In genomic region chr6:3182424-3182841, GRCm38 (mm10) we compare ENCODE assay signal across 7 mouse cellular contexts.
DNase-seq lines count a peak whose midpoint lies in the region; ATAC-seq lines count a peak whose summit lies in the region.
"Not testable (repeated sequence)": the region's sequence is repeated elsewhere in the genome, so short reads cannot be mapped to it uniquely, and the experiment has no call there.

No protein-coding gene starts in this region.

- ATAC-seq in forebrain, embryonic 12.5 days (ENCODE audit: low FRiP score), result peak; percentile 25
- ATAC-seq in heart, embryonic 13.5 days (ENCODE audit: extremely low read depth, insufficient number of reproducible peaks, low FRiP score, low TSS enrichment), result peak; percentile 42
- ATAC-seq in intestine, embryonic 16.5 days, result not testable (repeated sequence)
- peak; percentile 53 for ATAC-seq in liver, embryonic 12.5 days
- ATAC-seq in midbrain, embryonic 11.5 days (ENCODE audit: low FRiP score), result peak; percentile 65

- DNase-seq in midbrain, embryonic 11.5 days (ENCODE audit: low spot score, missing footprints), result peak; percentile 83
- DNase-seq in right cerebral cortex, postnatal 4 days, result peak; percentile 1

- H3K4me2 ChIP-seq in forebrain, embryonic 12.5 days, result peak overlapping the region; percentile 17
- peak overlapping the region; percentile 59 for H3K4me2 ChIP-seq in heart, embryonic 13.5 days
- peak overlapping the region; percentile 55 for H3K4me2 ChIP-seq in intestine, embryonic 16.5 days (ENCODE audit: low read depth, low read length)
- peak overlapping the region; percentile 25 for H3K4me2 ChIP-seq in liver, embryonic 12.5 days
- peak overlapping the region; percentile 7; the same call in 1 of the 2 replicates for H3K4me2 ChIP-seq in midbrain, embryonic 11.5 days

- peaks cover 27% of the 10 kb centered on the region for H3K9me3 ChIP-seq in forebrain, embryonic 12.5 days
- peaks cover 23% of the 10 kb centered on the region for H3K9me3 ChIP-seq in heart, embryonic 13.5 days
- H3K9me3 ChIP-seq in intestine, embryonic 16.5 days (ENCODE audit: control insufficient read depth, low read length), result peaks cover 14% of the 10 kb centered on the region
- peaks cover 17% of the 10 kb centered on the region for H3K9me3 ChIP-seq in liver, embryonic 12.5 days (replicated peaks)
- peaks cover 17% of the 10 kb centered on the region for H3K9me3 ChIP-seq in midbrain, embryonic 11.5 days (ENCODE audit: control insufficient read depth, low read length)

- not testable (repeated sequence) for H3K4me1 ChIP-seq in brown adipose tissue, adult 24 weeks (ENCODE audit: control insufficient read depth, insufficient read depth, insufficient read length, low read length); forebrain, embryonic 12.5 days; heart, embryonic 13.5 days; intestine, embryonic 16.5 days (ENCODE audit: control insufficient read depth, insufficient read depth, low read length); liver, embryonic 12.5 days; midbrain, embryonic 11.5 days (ENCODE audit: control insufficient read depth, insufficient read depth, low read length)

- H3K36me3 ChIP-seq in forebrain, embryonic 12.5 days (replicated peaks); heart, embryonic 13.5 days; intestine, embryonic 16.5 days (ENCODE audit: control insufficient read depth, insufficient read depth, low read length); liver, embryonic 12.5 days; midbrain, embryonic 11.5 days (ENCODE audit: control insufficient read depth, insufficient read depth, low read length): not testable (repeated sequence)

- not testable (repeated sequence) for H3K27me3 ChIP-seq in forebrain, embryonic 12.5 days; heart, embryonic 13.5 days (replicated peaks); intestine, embryonic 16.5 days (replicated peaks; ENCODE audit: control insufficient read depth, insufficient read depth, low read length); liver, embryonic 12.5 days (replicated peaks); midbrain, embryonic 11.5 days (ENCODE audit: control insufficient read depth, insufficient read depth, low read length)

- not testable (repeated sequence) for H3K27ac ChIP-seq in brown adipose tissue, adult 24 weeks (replicated peaks; ENCODE audit: low read depth, low read length); forebrain, embryonic 12.5 days; heart, embryonic 13.5 days (replicated peaks); intestine, embryonic 16.5 days (ENCODE audit: low read length); liver, embryonic 12.5 days; midbrain, embryonic 11.5 days (ENCODE audit: low read depth, low read length)

- H3K4me3 ChIP-seq in brown adipose tissue, adult 24 weeks (ENCODE audit: insufficient read depth, low read depth, low read length), result peak overlapping the region; percentile 7; the same call in 1 of the 2 replicates
- not testable (repeated sequence) for H3K4me3 ChIP-seq in forebrain, embryonic 12.5 days (replicated peaks); liver, embryonic 12.5 days; midbrain, embryonic 11.5 days (ENCODE audit: low read depth, low read length)
- H3K4me3 ChIP-seq in heart, embryonic 13.5 days, result peak overlapping the region; percentile 25
- H3K4me3 ChIP-seq in intestine, embryonic 16.5 days (ENCODE audit: low read length), result peak overlapping the region; percentile 24

- 45% methylated on average over 17 of the region's 17 CpGs for WGBS in forebrain, embryonic 12.5 days
- WGBS in heart, embryonic 13.5 days, result 31% methylated on average over 17 of the region's 17 CpGs
- whole genome bisulfite sequencing in intestine, embryonic 16.5 days, result 35% methylated on average over 17 of the region's 17 CpGs
- 21% methylated on average over 17 of the region's 17 CpGs for WGBS in liver, embryonic 12.5 days (ENCODE audit: insufficient replicate concordance)
- 41% methylated on average over 17 of the region's 17 CpGs for WGBS in midbrain, embryonic 11.5 days

- not testable (repeated sequence) for H3K9ac ChIP-seq in forebrain, embryonic 12.5 days; heart, embryonic 13.5 days; liver, embryonic 12.5 days; midbrain, embryonic 11.5 days (ENCODE audit: low read length)
- peak overlapping the region; percentile 20; the same call in 1 of the 2 replicates for H3K9ac ChIP-seq in intestine, embryonic 16.5 days (ENCODE audit: low read depth, low read length)

Comparison
In these comparisons a context has a peak if more than half of its experiments do, and no peak if none do; other contexts are left out.
1. H3K4me2 ChIP-seq: peak in every context shown above with its lines; median percentile 59 in heart, embryonic 13.5 days; 55 in intestine, embryonic 16.5 days; 25 in liver, embryonic 12.5 days; 17 in forebrain, embryonic 12.5 days; 7 in midbrain, embryonic 11.5 days.